Mouse (Mus musculus): ENCODE data around the gene Sept9.

- no peak for TF ChIP-seq CTCF (IDR thresholded peaks at IDR 0.05; ENCODE audit: extremely low read depth, insufficient read depth, insufficient read length, insufficient replicate concordance)
- no peak for TF ChIP-seq POLR2A (IDR thresholded peaks at IDR 0.05; ENCODE audit: low read depth, low read length)
These were observed 46.9 kb upstream of the Sept9 start for GRCm38 (mm10) chr11:117152541-117152940.
